Mouse (Mus musculus) cerebellum, postnatal 4 days (tissue): ENCODE measurements around the gene Prim2.
"Not testable (repeated sequence)": the region's sequence is repeated elsewhere in the genome, so short reads cannot be mapped to it uniquely, and the experiment has no call there.

Source experiments
- DNase-seq, 2 experiments: peaks; one replicate each; pipeline ENCODE4 v3.0.0; 2022; ENCODE audit warnings: low spot score in 2 of 2, mixed read lengths in 1 of 2

The Prim2 gene

DNA sequence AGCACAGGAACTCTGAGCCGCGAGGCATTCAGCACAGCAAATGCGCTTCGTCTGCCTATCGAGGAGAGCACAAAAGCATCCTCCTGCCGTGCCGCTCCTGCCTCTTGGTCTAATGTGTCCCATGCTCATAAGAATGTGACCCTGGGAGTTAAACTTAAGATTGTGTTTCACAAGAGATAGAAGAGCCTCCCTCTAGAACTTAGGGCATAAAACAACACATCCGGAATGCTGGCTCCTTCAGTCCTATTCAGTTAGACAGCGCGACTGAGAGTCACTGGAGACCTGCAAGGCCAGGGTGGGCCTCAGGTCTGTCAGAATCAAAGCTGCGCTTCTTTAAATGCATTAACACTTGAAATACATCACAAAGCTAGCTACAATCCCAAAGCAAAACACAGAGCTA, 18.7 kb downstream of the Prim2 start:
- no peak for DNase-seq

DNA sequence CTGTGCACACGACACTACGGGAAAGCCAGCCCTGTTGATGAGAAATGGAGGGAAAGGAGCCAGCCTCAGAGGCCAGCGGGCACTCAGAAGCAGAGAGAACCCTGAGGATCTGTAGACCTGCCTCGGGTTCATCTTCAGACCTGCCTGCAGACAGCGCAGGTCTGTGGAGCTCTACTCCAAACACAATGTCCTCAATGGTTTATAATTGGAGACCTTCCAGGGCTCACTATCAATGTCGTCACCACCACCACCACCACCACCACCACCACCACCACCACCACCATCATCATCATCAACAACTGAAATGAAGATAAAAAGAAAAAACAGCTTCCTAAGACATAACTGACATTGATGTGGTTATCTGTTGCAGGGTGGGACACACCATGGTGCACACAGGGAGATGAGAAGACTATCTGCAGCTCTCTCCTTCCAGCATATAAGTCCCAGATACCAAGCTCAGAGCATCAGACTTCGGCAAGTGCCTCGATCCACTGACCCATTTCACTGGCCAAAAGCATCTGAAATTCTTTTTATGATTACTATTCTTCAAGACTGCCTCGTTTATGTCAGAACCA, 20.0 kb downstream of the Prim2 start:
- DNase-seq = no peak

DNA sequence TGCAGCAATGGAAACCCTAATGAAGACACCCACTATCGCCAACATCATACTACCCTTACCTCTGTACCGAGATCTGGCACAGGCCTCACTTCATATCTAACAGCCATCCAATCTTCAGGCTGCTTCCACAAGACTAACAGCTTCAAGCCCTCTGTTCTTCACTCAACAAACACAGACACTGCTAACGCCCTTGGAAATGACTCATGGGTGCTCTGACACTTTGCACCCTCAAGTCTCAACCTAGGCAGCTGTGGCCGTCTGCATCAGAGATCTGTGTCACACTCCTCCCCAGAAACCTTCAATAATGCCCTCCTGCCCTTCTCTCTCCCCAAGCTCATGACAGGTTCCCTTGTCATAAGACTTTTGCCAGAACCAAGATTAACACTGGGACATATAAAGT, 20.6 kb downstream of the Prim2 start:
- no peak for DNase-seq

DNA sequence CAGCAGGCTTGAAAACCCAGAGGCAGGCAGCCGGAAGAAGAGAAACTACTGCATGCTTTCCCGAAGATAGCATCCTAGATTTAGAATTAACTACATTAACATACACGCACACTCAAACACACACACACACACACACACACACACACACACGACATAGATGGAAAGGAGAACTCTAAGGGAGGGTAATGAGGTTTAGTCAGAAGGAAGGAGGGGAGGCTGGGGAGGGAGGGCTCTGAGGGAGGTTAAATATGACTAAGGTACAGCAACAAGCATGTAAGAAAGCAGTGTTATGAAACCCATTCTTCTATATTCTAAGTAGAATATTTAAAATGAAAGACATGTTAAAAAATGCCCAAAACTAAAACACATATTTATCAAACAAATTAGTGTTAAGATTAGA, 21.9 kb downstream of the Prim2 start:
- DNase-seq = no peak

DNA sequence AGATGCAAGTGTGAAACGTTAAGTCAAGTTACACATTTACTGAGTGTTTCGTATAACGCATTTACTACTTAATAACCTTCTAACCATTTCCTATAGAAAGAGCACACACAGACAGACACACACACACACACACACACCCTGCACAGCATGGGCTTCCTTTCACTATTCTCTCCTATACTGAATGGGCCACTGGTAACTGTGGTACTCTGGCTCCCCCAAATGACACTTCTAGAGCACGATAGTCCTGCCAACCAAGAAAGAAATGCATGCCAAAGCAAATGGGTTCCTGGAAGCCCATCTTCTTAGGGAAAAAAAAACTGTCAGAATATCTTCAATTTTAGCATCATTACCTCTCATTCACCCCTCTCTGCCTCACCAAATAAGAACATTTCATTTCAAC, 22.4 kb downstream of the Prim2 start:
- DNase-seq = no peak

DNA sequence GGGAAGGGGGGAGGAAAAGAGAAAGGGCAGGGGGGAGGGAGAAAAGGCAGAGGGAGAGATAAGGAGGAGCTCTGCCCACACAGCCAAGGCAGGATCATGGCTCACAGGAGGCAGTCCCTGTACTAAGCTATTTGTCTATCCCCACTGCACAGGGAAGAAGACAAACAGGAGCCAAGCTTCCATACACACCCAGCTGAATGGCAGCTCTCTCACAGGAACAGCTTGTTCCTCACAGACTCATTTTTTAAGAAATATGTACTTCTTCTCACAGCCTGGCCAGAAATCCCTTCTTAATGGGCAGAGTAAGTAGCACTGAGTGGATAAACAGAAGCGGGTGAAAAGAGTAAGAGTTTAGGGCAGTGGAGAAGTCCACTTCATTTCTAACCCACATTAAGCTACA, 23.9 kb downstream of the Prim2 start:
- DNase-seq = no peak

DNA sequence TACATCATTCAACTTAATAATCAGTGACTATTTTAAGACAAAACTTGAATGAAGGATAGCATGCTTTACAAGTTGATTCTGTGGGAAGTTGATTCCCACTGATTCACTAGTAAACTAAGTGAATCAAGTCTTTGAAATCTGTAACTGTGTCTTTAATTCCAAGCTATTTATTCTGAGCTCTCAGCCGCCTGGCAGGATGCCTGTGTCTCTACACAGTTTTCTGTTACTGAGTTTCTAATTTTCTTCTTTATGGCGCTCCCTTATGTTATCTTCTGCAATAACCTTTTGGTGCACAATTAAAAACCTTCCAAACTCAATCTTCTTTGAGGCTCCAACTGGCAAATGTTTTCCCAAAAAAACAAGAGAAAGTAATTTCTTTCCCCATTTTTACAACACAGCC, 28.5 kb downstream of the Prim2 start:
- DNase-seq = no peak

DNA sequence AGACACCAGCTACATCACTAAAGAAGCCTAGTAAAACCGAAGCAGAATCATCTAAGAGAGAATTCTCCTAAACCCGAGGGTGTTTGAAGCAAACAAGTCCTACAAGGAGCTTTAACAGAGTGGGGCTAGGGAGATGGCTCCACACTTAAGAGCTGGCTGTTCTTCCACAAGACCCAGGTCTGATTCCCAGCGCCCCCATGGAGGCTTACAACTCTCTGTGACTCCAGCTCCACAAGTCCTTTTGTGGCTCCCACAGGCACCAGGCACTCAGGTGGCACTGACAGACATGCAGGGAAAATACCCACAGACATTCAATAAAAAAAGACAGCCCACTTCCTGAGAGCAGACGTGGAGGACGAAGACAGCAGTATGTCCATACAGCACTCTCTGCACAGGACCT, 29.5 kb downstream of the Prim2 start:
- no peak for DNase-seq

DNA sequence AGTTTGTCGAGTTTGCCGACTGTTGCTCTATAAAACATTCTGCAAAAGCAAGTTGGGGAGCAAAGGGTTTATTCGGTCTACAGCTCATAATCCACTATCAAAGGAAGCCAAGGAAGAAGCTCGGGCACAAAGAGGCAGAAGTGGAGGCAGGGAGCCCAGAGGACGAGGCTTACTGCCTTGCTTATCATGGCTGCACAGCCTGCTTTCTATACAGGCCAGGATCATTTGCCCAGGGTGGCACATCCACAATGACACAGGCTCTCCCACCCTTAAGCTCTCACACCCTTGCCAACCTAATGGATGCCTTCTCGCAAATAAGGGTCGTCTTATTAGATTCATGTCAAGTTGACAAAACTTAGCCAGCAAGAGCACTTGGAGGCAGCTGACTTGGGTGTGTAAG, 30.4 kb downstream of the Prim2 start:
- DNase-seq = no peak

DNA sequence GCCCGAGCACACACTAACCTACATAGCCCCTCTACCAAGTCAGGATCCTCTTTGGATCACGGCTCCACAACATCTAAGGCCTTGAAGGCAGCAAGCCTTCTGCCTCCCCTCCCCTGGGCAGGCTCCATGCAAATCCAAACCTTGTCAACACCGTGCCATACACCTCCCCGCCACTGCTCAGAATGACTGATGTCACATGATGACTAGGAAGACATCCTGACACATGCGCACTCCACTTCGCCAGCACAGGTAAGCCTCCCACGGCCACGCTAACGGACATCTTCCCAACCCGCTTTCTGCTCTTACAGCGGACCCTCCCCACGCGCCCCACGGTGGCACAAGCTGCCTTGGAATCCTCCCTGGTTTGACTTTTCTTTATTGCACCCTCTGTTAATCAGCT, 31.8 kb downstream of the Prim2 start:
- DNase-seq = no peak

DNA sequence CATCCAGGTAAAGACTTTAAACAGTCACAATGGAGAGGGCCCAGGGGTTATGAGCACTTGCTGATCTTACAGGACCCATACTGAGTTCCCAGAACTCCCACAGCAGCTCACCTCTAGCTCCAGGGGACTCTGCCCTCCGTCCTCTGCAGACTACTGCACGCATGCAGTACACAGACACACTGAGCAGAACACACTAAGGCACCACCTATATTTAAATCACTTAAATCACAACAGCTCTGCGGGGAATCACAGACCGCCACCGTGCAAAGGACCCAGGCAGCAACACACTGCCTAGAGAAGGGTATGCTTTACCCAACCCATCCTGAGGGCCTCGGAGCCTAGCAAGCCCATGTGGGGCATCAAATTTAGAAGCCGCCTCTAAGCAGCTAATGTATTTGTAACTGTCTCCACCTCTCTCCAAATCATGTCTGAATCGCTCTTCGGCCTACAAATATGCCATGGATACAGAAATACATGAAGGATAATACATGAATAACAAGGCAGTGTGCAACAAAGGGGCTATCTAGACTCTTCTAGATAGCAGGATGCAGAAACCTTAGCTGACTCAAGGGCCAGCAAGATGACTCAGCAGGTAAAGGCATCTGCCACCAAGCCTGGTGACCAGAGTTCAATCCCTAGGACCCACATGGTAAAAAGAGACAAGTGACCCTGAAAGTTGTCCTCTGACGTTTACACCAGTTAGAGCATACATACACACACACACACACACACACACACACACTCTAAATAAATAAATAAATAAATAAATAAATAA, 33.0 kb downstream of the Prim2 start:
- no peak for DNase-seq

DNA sequence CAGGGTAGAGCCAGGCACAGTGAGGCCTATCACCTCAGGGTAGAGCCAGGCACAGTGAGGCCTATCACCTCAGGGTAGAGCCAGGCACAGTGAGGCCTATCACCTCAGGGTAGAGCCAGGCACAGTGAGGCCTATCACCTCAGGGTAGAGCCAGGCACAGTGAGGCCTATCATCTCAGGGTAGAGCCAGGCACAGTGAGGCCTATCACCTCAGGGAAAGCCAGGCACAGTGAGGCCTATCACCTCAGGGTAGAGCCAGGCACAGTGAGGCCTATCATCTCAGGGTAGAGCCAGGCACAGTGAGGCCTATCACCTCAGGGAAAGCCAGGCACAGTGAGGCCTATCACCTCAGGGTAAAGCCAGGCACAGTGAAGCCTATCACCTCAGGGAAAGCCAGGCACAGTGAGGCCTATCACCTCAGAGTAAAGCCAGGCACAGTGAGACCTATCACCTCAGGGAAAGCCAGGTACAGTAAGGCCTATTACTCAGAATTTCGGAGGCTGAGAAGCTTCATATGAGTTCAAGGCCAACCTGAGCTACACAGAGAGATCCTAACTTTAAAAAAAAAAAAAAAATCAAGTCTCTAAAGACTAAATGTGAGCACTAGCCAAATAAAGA, 38.5 kb downstream of the Prim2 start:
- not testable (repeated sequence) for DNase-seq

DNA sequence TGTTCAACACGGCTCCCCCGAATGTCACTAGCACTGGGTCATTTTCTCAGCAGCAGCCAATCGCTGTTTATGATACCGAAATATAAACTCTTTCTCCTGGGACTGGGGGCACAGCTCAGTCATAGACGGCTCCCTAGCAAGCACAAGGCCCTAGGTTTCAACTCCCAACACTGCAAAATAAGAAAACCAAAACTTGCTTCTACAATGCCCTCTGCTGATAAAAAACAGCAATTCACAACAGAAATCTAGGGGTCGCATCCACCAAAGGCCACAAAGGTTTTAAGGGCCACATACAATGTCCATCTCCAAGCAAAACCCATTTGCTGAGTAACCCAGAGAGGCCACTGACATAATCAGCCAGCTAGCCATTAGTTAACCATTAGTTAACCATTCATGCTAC, 41.8 kb downstream of the Prim2 start:
- DNase-seq = no peak

DNA sequence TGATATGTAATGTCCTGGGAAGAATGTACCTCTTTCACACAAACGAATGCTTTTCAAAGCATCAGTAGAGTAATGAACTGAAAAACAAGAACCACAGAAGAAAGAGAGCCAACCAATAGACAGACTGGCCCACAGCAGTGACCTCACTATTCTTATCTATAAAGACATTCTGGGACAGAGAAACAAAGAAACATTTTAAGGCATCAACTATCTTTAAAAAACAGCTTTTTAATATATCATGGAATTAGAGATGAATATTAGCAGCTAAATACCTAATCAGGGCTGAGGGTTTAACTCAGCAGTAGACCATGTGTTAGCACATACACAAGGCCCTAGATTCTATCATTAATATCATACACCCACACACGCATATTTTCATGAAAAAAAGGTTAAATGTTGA, 42.5 kb downstream of the Prim2 start:
- DNase-seq = no peak

DNA sequence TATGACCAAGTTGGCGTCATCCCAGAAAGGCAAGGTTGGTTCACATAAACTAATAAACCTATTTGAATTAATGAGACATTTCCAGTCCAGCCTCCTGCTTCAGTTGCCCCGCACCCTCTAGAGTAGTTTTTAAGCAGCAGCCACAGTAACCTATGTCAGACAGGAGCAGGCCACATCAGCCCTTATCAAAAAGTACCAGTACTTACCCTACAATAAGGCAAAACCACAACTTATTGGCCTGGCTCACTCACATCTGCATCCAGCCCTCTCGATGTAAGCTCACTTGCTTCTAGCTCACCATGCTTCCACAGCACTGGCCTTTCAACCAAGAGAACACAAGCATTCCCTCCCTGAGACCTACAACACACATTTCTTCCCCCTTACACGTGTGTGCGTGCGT, 44.7 kb downstream of the Prim2 start:
- DNase-seq = no peak

DNA sequence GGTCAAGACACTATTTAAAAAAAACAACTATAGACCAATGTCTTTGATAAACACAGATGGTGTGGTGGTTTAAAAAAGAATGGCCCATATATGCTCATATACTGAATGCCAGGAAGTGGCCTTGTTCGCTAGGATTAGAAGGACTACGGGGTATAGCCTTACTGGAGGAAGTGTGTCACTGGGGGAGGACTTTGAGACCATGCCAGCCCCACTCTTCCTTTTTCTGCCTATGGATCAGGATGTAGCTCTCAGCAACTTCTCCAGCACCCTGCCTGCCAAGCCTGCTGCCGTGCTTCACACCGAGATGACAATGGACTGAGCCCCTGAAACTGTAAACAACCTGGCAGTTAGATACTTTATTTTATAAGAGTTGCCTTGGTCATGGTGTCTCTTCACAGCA, 45.2 kb downstream of the Prim2 start:
- no peak for DNase-seq

DNA sequence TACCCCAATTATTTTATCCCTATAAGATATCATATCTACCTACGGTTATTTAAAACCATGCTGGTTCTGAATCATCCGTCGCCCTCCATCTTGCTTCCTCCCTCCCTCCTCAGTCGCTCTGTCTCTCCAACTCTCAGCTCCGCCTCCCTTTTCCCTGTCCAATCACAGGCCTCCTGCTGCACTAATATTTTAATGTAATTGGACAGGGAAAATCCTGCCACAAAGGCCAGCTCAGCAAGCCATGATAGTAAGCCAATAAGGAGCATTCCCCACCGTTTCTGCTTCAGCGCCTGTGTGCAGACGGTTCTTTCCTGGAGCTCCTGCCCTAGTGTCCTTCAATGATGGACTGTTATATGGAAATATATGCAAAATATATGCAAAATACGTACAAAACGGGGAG, 47.8 kb downstream of the Prim2 start:
- no peak for DNase-seq

DNA sequence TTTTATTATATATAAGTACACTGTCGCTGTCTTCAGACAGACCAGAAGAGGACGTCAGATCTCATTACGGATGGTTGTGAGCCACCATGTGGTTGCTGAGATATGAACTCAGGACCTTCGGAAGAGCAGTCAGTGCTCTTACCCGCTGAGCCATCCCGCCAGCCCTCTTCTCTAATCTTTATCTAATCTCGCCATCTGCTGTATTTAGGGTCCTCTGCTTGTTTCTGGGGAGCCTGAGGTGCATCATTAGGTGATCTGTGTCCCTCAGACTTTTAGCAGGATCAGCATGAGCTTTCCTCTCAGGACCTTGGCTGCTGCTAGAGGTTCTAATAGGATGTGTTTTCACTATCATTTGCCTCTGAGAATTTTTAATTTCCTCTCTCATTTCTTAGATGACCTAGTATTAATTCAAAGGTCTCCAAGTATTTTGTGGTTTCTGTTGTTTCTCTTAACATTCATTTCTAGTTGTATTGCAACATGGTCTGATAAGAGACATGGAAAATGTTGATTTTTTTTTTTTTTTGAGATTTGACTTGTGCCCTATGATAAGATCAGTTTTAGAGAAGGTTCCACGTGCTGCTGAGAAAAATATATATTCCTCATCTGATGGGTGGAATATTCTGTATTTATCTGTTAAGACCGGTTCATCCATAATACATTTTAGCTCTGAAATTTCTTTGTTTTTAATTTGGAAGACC, 49.4 kb downstream of the Prim2 start:
- DNase-seq = no peak

DNA sequence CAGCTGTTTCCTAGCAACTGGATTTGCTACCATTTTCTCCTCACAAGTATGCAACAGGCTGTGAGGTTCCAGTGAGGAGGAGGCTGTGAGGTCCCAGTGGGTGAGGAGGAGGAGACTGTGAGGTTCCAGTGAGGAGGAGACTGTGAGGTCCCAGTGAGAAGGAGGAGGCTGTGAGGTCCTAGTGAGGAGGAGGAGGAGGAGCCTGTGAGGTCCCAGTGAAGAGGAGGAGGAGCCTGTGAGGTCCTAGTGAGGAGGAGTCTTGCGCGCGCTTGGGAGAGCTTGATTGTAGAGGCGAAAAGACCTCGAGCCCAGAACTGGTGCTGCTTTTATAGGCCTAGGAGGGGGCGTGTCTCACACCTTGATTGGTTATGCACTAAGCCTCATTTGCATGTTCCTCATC, 53.0 kb downstream of the Prim2 start:
- not testable (repeated sequence) for DNase-seq

DNA sequence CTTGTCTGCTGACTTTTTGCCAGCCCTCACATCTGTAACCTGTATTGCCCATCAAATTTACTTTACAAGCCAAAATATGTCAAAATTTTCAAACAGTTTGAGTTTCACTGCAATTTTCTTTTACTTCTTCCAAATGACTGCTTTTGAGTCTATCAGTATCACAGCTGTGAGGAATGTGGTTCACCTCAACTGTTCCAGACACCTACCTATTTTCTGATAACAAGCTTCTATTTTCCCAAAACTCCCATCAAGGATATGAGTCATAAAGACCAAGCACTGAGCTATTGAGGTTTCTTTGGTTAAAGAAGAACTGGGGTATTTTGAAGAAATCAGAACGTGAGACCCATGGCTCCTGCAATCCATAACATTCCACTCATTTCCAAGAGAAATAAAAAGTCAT, 57.5 kb downstream of the Prim2 start:
- no peak for DNase-seq

DNA sequence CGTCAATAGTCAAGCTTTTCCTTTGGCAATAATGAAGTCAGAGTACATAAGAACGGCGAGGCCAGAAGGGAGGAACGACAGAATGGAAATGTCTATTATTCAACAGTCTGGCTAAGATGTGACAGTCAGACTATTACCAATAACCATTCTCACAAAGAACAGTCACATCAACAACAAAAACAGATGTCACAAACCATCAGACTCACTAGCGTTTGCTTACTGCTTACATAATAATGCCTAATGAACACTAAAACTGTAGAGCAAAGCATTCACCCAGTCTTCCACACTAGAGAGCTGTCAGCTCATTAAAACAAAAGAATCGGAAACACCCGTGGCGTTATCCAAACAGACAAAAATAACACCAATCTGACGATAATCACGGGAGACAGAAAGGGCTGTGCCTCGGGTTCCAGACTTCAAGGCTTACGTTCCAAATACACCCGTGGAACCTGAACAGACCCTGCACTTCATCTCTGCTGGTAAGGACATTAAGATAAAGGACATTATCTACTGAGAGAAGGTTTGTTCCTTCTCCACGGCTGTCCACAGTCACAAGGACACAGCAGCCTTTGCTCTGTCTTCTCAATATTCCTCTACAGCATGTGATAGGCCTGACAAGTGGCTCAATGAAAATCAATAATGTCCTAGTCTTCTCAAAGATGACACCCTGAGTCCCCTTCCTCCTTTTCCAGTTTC, 59.4 kb downstream of the Prim2 start:
- DNase-seq = no peak

DNA sequence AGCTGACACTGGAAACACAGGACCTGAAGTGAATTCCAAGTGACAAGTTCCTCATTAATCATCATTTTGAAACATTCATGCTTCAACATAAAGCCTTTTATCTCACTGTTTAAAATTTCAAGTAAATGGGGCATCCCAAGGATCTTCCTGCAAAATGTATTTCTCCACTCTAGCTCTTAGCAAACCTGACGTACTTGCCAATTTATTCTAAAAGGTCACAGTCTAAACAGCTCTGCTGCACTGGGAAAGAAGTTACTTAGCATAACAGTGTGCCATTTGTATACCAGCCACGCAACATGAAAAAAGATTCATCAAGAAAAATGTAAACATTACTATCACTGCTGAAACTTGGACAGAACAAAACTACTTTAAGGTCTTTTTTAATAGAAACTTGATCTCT, 61.5 kb downstream of the Prim2 start:
- DNase-seq = no peak
